Mouse (Mus musculus): ENCODE measurements at regions not wholly inside any gene's neighbourhood (a gene's known extent, or its start where the extent isn't known, plus 50 kb on each side); places are given as distances from the start of the nearest gene placed in this dataset.

DNA sequence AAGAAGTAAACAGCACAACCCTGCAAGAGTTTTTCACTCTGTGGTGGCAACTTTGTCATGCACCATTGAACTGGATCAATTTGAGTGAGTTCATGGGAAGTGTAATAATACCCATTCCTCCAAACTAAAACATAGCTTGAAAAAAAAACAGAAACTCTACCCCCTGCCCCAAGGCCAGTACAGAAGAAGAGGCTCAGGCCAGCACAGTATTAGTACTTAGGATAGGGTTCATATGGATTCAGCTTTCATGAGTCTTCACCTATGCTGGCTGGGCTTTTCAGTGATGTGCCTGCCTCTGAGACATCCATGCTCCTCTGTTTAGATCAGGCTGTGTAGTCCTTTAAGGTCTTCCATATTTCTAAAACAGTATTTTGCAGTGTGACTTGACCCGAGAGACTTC lies 270.6 kb downstream of the 1190002N15Rik start:
- no peak for DNase-seq (ENCODE audit: low spot score in 2 of 2)

DNA sequence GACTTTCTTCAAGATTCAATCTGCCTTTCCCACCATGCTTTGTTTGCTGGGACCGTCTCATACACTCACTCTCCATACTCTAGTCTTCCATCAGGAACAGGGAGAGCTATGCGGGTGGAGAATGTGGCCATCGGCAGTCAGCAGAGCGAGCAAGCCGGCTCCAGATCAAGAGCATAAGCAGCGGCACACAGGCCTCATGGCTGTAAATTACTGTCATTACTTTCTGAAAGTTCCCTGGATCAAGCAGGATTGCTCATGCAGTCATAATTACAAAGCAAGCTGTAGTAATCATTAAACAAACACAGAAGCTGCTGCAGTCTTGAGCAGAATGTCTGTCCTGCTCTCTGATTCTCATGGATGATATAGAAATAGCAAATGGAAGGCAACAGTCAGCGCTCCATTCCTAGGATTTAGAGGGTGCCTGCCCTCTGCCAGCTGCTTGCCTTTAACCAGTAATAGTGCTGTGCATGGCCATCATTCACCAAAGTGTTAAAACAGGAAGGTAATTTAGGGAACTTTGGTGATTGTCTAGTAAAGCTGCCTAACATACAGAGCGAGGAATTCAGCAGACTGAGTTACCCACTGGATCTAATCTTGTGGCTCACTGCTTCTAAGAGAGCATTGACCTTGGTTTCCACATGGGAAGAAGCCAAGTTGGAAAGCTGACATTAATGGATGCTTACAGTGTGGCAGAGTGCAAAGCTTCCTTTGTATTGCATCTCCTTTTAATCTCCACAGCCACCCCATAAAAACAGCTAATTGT lies 298.2 kb downstream of the 1190002N15Rik start:
- no peak for DNase-seq (ENCODE audit: low spot score in 2 of 2)

DNA sequence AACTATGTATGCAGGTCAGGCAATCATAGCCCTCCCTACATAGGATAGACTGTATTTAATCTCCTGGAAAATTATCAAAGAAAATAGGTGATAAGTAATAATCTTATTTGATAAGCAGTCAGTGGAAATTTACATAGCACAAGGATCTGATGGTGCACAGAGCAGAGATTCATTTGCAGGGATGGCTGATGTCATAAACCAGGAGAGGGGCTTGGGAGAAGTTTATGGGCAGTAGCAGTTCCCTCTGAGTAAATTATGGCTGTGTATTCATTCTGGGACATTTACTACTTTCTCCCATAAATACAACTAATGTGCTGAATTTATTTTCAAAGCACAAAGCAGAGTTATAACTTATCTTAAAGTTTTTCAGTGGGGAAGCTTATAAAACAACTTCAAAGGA lies 299.3 kb downstream of the 1190002N15Rik start:
- no peak for DNase-seq (ENCODE audit: low spot score in 2 of 2)

DNA sequence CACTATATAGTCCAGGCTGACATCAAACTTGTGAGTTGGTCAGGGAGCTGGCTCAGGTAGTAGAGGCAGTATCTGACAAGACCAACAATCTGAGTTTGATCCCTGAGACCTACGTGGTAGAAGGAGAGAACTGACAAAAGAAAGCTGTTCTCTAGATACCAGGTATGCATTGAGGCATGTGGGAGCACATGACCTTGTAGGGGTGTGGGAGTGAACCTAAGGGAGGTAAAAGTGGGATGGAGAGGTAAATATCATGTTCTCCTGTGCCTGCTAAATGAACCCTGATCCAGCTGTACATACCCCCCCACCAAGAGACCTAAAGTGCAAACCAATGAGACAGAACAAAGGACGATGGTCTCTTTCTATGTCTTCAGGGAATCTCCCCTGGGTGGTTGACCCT lies 308.3 kb downstream of the 1190002N15Rik start:
- no peak for DNase-seq (ENCODE audit: low spot score in 2 of 2)

DNA sequence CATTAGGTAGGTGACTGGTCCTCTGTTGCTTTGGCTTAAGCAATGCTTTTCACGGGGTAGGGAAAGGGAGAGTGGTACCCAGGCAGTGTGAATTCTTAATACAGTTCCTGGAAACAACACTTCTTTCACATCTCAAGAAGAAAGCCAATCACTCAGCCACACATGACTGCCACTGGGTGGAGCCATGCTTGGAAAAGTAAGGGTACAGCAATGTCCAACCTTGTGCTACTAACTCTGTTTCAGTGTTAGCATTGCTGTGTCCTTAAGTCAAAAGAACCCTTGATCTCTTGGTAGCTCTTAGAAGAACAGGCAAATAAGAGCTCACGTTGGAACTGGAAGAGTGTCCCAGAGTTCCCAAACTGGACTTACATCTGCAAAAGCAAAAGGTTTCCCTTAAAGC lies 318.8 kb downstream of the 1190002N15Rik start:
- no peak for DNase-seq (ENCODE audit: low spot score in 2 of 2)

DNA sequence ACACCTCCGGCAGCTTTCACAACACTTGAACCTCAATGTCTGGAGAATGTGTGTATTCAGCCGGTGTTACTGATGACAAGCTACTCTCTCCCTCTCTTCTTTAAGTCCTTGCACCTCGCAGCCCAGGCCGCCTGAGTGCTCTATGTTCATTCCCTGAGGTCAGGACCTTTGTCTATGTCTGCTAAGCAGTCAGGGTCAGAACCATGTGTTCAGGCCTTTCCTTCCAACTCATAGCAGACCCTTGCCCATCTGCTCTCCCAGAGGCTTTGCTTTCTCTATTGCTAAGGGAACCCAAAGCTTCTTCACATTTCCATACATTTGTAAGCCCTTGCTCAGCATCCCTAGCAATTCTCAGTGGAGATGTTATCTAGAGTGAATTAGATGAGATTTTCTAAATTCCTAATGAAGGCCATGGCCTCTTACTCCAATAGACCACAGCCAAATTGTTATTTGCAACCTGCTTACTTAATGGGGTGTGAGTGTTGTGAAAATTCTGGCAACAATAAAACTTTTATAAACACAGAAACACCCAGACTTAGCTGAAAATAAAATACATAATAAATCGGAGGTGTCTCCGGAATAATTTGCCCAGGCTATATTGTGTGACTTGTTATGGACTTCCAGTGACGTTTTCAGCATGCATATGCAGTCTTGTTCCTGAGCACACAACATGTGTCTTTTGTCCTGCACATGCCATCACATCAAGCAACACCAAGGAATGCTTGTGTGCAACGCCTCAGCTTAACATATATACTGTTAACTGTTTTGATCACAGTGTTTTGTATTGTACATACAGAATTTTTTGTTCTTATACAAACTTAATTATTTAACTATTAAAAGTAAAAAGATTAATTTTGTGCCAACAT lies 321.2 kb downstream of the 1190002N15Rik start:
- DNase-seq (ENCODE audit: low spot score in 2 of 2): no peak

DNA sequence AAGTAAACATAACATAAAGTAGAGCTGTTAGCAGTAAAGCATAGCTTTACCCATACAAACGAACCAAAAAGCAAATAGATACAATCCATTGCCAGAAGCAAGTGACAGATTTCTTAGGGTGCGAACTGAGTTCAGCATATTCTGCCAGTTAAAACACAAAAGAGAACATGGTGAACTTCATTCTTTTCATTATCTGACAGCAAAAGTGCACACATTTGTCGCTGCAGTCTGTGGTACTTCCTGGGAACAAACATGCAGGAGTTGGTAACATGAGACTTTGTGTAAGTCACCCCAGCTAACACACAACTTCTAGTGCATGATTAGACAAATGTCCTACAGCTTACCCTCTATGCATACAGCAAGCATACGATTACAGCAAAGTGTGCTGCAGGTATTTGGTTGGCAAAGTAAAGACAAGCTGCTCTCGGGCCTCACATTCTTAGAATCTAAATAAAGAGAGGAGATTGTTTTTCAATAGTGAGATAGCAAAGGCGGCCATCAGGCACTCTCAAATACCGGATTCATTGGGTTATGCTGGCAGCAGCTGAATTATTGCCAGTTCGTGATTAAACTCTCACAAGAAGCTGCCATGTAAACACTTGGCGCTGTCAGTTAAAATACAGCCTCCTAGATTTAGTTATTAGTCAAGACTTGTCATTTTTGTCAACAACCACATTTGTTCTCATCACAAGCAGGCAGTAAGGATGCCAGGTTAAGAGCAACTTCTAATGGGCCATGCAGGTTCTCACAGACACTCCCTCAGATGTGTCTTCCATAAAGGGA lies 327.2 kb downstream of the 1190002N15Rik start:
- no peak for DNase-seq (ENCODE audit: low spot score in 2 of 2)

DNA sequence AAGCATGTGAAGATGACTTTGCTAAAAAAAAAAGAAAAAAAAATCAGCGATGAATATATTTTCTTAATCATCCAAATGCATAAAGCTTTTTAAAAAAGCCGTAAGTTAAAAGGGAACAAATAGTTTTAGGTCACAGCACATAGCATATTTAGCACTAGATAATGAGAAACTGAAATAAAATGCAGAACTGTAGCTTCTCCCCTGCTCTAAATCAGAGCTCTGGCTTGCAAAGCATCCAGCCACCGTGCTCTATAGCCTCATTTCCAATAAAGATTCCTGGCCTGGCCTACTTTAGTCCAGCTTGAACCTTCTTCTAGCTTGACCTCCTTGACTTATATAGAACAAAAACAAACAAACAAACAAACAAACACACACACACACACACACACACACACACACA lies 328.9 kb downstream of the 1190002N15Rik start:
- no peak for DNase-seq (ENCODE audit: low spot score in 2 of 2)

DNA sequence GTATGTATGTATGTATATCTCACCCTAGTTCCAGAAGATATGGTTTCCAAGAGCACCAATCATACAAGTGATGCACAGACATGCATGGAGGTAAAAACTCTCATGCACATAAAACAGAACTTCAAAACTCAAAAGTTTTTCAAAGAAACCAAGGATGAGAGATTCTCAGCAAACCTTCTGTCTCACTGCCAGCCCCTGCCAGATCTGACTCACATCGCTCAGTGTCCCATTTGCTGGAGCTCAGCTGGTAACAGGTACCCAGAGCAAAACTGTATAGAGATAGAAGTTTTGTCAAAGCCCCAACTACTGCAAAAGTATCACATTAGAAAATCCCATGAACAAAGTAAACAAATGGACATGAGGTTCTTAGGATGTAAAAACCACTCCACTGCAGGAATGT lies 337.0 kb downstream of the 1190002N15Rik start:
- DNase-seq (ENCODE audit: low spot score in 2 of 2): no peak

DNA sequence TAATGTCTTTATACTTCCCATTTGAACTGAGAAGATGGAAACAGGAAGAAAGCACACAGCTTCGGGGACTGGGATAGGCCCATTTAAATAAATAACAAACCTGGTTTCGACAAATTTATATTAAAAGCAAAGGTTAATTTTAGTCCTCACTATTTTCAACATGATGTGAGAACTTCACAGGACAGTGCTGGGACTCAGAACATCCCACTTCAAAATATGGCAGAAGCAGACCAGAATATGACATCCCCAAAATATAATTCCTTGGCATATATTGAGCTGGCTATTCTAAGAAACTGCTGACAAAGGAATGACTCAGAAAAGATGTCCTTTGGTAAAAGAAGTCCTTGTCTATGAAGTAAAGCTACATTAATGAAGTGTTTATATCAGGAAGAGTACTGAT lies 338.0 kb downstream of the 1190002N15Rik start:
- no peak for DNase-seq (ENCODE audit: low spot score in 2 of 2)

DNA sequence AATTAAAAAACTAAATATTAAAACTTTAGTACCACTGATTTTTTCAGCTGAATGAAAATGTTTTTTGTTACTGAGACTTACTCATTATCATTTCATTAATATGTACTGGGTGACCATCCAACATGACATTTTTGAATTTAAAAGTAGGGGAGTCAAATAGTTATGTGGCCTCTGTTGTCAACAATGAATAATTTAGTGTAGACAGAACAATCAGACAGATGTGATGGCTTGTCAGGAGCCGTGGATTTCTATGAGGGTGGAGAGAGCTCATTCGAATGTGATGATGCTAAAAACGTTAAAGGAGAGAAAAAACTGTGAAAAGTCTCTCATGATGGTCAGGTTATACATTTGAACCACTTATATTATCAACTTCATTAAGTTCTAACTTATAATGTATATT lies 346.8 kb downstream of the 1190002N15Rik start:
- DNase-seq (ENCODE audit: low spot score in 2 of 2): no peak

DNA sequence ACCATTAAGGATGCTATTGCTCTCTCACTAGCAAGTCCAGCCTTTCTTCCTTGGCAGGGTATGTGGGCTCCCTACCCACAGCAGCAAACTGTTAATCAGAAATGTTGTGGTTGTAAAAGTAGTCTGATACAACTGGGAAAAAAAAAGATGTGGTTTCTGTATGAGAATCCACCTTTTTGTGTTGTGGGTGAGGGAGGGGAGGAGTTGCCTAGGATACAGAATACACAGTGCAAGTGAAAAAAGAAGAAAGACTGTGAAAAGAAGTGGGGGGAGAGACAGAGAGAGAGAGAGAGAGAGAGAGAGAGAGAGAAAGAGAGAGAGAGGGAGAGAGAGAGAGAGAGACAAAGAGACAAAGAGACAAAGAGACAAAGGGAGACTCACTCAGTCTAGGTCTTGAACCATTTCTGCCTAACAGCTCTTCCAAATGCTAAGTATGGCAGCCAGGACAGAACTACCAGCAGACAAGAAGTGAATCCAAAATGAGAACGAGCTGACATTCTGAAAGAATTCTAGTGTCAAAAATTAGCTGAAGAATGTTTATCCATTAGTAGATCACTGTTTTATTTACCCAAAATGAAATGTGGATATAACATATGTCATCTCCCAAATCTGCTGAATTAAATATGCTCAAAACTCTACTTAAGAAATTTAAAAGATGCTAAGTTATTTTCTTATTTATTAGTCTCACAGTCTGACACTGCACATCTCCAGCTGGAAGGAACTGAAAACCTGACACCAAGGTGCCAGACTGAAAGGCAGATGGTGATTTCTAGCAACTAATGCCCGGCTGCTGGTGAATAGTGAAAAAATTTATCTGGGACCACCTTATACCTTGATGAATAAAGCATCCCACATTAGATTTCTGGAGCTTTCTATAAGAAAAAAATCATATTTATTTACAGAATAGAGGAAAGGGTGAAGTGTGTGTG lies 347.7 kb downstream of the 1190002N15Rik start:
- DNase-seq (ENCODE audit: low spot score in 2 of 2): no peak

DNA sequence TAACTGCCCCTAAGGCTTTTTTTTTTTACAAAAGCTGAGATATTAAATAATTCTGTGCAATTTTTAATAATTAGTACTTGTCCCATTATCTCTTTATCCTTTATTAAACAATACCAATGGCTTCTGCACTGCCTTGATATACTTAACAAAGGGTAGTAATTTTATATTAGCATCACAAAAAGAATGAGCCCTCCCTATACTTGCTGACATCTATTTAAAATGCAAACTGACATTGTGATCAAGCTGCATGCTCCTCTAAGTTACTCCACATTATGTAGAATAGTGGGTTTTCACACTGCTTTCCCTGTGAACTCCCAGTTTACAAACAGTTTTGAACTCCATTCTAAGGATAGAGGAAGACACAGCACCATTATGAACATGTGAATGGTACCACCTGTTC lies 349.8 kb downstream of the 1190002N15Rik start:
- no peak for DNase-seq (ENCODE audit: low spot score in 2 of 2)

DNA sequence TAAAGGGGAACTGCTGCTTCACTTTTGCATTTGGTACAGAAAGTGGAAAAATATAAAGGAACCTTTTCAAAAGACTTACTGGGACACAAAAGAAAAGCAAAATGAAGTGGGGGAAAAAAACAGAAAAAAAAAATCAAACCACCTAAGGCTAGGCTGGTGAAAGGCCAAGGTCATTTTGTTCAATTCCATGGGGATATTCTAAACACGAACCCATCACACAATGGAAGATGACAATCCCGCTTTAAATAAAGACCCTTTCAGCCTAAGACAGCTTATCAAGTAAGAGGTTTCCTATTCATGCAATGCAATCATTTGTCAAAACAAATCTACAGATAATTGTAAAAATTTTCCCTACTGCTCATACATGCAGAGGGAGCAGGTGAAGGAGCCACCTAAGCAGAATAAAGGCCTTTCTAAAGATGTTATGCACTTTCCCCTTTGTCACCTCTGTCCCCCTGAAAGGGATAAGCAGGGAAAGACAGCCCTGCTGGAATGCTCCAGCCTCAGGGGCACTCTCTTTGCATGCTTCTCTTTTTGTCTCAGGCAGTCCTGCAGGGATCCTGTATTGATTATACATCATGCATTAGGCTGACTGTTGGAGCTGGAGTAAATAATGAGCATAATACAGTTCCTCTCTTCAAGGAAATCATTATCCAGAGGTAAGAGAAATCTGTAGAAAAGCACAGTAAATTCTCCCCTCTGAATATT lies 367.8 kb downstream of the 1190002N15Rik start:
- DNase-seq (ENCODE audit: low spot score in 2 of 2): no peak

DNA sequence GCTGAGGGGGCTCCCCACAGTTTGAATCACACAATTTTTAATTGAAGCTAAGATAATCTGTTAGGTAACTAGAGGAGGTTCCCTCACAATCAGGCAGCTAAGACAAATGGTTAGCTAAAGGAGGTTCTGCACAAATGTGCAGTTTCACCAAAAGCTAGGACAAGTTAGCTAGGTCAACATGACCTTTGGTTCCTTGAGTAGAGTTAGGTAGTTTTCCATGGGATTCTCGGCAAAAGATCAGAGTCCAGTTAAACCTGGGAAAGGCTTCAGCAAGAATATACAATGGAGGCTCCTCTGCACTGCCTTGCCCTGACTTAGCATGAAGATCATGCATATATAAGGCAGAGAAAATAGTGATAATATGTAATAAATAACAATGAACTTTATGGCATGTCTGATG lies 374.2 kb downstream of the 1190002N15Rik start:
- no peak for DNase-seq (ENCODE audit: low spot score in 2 of 2)

DNA sequence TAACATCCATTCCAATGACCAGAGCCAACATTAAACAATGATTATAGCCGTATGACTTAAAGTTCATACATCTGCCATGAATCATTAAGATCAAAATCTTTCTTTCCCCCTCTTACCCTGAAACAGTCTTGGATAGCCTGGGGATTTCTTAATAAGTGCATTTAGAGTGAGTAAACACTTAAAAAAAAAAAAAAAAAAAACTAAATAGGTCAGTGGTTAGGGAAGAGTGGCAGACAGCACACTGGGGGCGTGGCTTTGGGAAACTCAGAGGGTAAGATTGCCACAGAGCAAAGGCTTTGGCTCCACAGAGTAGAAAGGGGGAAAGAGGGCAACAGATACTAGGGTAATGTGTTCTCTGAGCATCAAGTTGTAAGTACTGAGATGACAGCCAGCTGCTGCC lies 382.3 kb downstream of the 1190002N15Rik start:
- no peak for DNase-seq (ENCODE audit: low spot score in 2 of 2)

DNA sequence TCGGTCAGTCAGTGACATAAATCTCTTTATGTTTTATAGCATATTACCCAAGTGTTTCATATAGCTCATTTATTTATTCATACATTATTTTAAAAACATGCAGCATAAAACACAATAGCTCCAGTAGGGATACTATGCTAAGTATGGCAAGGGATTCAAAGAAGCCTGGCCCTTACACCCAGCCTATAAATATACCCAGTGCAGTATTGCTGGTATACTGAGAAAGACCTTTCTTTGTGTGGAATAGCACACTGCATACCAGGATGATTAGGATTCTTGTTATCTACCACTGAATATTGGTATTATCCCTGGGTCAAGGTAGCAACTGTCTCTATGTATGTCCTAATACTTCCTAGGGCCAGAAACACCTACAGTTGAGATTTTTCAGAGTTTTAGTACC lies 389.4 kb downstream of the 1190002N15Rik start:
- no peak for DNase-seq (ENCODE audit: low spot score in 2 of 2)

DNA sequence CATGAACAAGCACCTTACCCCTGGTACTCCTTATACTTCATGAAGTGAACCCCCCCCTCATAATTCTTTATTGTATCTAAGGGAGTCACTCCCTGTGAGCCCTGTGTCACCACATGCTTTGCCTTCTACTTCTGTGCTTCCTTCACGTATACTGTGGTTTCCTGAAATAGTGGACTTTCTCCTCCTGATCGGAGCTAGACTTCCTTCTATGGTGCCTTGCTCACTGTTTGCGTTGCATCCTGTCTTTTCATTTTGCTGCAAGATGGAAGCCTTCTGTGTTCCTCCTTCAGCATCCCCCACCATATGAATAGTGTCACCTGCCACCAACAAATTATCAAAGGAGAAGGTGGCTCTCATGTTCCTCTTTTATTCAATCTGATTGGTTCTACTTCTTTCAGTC lies 391.1 kb downstream of the 1190002N15Rik start:
- DNase-seq (ENCODE audit: low spot score in 2 of 2): no peak

DNA sequence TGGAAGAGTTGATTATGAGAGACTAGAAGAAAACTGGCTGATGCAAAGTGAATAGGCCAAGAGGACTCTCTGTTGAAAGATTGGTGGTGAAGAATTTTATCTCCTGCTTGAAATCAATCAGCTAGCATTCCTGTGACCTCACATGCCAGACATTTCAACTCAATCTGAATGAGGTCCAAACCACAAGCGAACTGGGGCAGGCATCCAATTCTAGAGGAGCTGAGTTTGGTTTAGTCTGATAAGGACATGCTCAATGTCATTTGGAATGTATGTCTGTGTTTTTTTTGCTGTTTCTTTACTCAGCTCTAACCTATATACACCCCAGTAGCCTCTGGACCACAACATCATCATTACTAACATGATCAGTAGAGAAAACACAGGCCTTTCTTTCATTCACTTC lies 401.4 kb downstream of the 1190002N15Rik start:
- no peak for DNase-seq (ENCODE audit: low spot score in 2 of 2)

DNA sequence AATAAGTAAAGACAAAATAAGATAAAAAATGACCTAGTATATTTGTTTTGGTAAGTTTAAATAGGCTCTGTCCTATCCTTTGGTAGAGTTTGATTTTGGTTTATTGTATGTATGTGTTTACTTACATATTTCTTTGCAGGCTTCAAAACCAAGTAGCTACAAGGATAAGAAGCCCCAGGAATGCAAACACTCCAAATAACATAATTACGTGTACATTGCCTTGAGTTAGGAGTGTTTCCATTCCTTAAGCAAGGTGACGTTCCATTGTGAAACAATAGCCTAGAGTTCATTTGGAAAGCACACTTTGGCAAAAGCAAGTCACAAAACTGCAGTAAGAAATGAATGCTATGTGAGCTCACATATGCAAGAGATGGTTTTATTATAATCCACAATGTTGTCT lies 404.2 kb downstream of the 1190002N15Rik start:
- DNase-seq (ENCODE audit: low spot score in 2 of 2): no peak

DNA sequence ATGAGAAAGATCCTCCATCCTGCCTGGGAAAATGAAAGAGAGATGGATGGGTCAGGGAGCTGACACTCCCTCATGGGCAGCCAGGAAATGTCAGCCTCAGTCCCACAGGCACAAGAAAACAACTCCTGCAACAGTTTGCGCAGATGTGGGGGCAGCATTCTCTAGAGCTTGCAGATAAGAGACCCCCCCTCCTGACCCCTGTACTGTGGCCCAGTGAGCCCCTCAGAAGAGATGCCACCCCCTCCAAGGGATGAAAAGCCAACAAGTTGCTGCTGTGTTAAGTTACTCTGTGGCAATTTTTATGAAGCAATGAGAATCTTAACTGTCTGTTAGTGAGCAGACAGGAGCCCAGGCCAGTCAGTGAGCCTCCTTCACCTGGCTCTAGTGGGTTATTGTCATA lies 406.5 kb downstream of the 1190002N15Rik start:
- DNase-seq (ENCODE audit: low spot score in 2 of 2): no peak
